ENCODE assay signal across 19 mouse cellular contexts in the genomic region with DNA sequence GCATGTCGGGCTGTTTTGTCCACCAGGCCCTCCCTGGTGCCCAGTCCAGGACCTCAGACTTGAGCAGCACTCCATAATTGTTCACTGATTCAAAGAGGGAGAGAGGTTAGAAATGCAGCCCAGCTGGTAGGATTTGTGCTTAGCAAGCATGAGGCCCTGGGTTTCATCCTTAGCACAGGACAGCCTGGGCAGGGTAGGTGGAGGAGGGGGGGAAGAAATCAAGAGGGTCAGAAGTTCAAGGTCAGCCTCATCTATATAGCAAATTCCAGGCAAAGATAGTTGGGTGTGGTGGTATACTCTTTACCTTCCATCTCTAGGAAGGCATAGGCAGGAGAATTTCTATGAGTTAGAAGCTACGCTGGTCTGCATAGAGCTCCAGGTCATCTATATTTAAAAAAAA.
"Had no signal": no experiment of that assay in that cellular context is flagged by ENCODE, and none has a peak within 500 bp of the region (broad histone marks: within the 10 kb centered on the region; RNA-seq: fewer than 3 reads in every experiment).

No protein-coding gene starts in this region.

- H3K9ac ChIP-seq: limb, embryonic 12.5 days; limb, embryonic 15.5 days; liver, embryonic 14.5 days; liver, postnatal 0 days; lung, embryonic 14.5 days; midbrain, embryonic 13.5 days had no signal

- DNase-seq: kidney, adult 18-20 months; kidney, adult 9 months; kidney, postnatal 25 days; layer of hippocampus, postnatal 36 days; liver, postnatal 0 days; lung, embryonic 14.5 days; right cerebral cortex, postnatal 14 days; right cerebral cortex, postnatal 4 days had no signal

- H3K27me3 ChIP-seq: limb, embryonic 12.5 days; limb, embryonic 15.5 days; midbrain, embryonic 13.5 days had no signal

- H3K4me2 ChIP-seq: limb, embryonic 12.5 days; limb, embryonic 15.5 days; liver, embryonic 11.5 days; lung, embryonic 14.5 days; midbrain, embryonic 13.5 days had no signal

- H3K36me3 ChIP-seq: limb, embryonic 12.5 days; limb, embryonic 15.5 days; midbrain, embryonic 13.5 days had no signal

- H3K9me3 ChIP-seq: limb, embryonic 12.5 days; limb, embryonic 15.5 days; midbrain, embryonic 13.5 days had no signal

- H3K27ac ChIP-seq: kidney, postnatal 0 days; left cerebral cortex, adult 2 months; limb, embryonic 12.5 days; limb, embryonic 15.5 days; liver, embryonic 14.5 days; macrophage; midbrain, embryonic 13.5 days; stomach, postnatal 0 days had no signal

- ATAC-seq: liver, postnatal 0 days; lung, postnatal 0 days; midbrain, embryonic 13.5 days; midbrain, embryonic 16.5 days had no signal

- H3K4me3 ChIP-seq: left cerebral cortex, adult 2 months; limb, embryonic 12.5 days; limb, embryonic 15.5 days; midbrain, embryonic 13.5 days had no signal

- H3K4me1 ChIP-seq: limb, embryonic 15.5 days; midbrain, embryonic 13.5 days had no signal
